Mouse (Mus musculus) midbrain, embryonic 12.5 days (tissue): ENCODE results near the gene Mlf1. TPM values are rescaled to one million over a fixed set of nuclear protein-coding genes. Genes with fewer than 3 reads are reported as not detected.

Source experiments
- polyA plus RNA-seq: library from polyadenylated mRNA; unstranded; fragments of >200 nt; fragmentation: Nextera tagmentation; extraction: Ambion mirVana; gene quantifications from 2 replicates; pipeline ENCODE4 v1.2.1, GENCODE M21; 2016

Gene Mlf1
- polyA plus RNA-seq, 1 experiment from 2014 or later, result 29.0 TPM

Other genes with a start within 250 kb of the Mlf1 start
- not detected in 2 replicates for gene Gm17402, start 1.1 kb downstream of the Mlf1 start, polyA plus RNA-seq
- 42.4 and 44.0 TPM in 2 replicates for gene Gfm1, start 56.0 kb downstream of the Mlf1 start, polyA plus RNA-seq
- gene Lxn, start 89.8 kb downstream of the Mlf1 start, polyA plus RNA-seq, result 88.8 and 93.2 TPM in 2 replicates
- 0.86 and 1.1 TPM in 2 replicates for gene Rarres1, start 141.4 kb downstream of the Mlf1 start, polyA plus RNA-seq
- gene Mfsd1, start 208.6 kb downstream of the Mlf1 start, polyA plus RNA-seq, result 53.9 and 56.3 TPM in 2 replicates